Mouse (Mus musculus) ovary, adult 2 months (tissue): Measurements from ENCODE around the gene Ereg. TPM values are rescaled to one million over a fixed set of nuclear protein-coding genes. Genes with fewer than 3 reads are reported as not detected.

Experiments
- polyA plus RNA-seq: library from polyadenylated mRNA; depleted of rRNA; stranded (reverse); fragments of >200 nt; gene quantifications from 2 replicates; pipeline ENCODE4 v1.2.3, GENCODE M21; 2012; rRNA removed

The Ereg gene
- polyA plus RNA-seq = 0.31 and 0.54 TPM in 2 replicates

DNA sequence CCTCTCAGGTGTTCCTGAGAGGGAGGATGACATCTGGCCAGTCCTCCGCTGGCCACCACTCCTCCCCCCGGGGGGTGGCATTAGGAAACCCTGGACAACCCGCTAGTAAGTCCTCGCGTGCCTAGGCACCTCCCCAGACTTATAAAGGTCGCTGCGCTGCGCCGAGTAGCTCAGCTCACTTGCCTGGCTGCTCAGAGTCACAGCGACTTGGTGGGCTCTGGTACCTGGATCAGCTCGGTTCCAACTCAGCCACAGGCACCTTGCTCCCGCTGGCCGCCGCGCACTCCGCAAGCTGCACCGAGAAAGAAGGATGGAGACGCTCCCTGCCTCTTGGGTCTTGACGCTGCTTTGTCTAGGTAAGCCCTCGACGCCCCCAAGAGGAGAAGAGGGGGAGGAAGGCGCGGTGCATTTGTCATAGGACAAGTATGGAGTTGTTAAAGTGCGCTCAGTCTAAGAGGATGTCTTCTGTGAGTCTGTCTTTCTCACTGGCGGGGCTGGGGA, at the start of gene Ereg:
Gene Ereg, plus strand, starts transcription at position 173 of the 501 bp plus-strand sequence.

GRCm38 (mm10) chr5:91027164-91027563, 47.3 kb upstream of the Ereg start, which contains the start of gene Epgn:
Gene Epgn, plus strand, starts transcription at chr5:91027464.

GRCm38 (mm10) chr5:91139446-91139873, 65.0 kb downstream of the Ereg start, which contains the start of gene Areg:
Gene Areg, plus strand, starts transcription at chr5:91139599.

Other genes starting within 250 kb of the Ereg start
- 6.2 and 9.2 TPM in 2 replicates for gene Cxcl1, start 183.4 kb upstream of the Ereg start, polyA plus RNA-seq
- gene Cxcl2, start 170.8 kb upstream of the Ereg start, polyA plus RNA-seq = 1.4 and 5.1 TPM in 2 replicates
- 53.7 and 99.6 TPM in 2 replicates for gene Mthfd2l, start 143.5 kb upstream of the Ereg start, polyA plus RNA-seq
- not detected in 2 replicates for gene Epgn, start 47.2 kb upstream of the Ereg start, polyA plus RNA-seq
- 2.5 and 4.7 TPM in 2 replicates for gene Areg, start 65.0 kb downstream of the Ereg start, polyA plus RNA-seq